In genomic region chr14:61686821-61687341, GRCm38 (mm10) we compare ENCODE assay signal across 8 mouse cellular contexts.
DNase-seq lines count a peak whose midpoint lies in the region; ATAC-seq and TF ChIP-seq lines count a peak whose summit lies in the region.

No protein-coding gene starts in this region.

- TF ChIP-seq CTCF in heart, adult 2 months (IDR thresholded peaks at IDR 0.05): no peak
- no peak for TF ChIP-seq CTCF in lung, postnatal 0 days (IDR thresholded peaks at IDR 0.05)

- peaks cover 7% of the 10 kb centered on the region for H3K27me3 ChIP-seq in heart, adult 2 months (ENCODE audit: control insufficient read depth, insufficient read depth, low read length)
- peaks cover 18% of the 10 kb centered on the region for H3K27me3 ChIP-seq in lung, postnatal 0 days (replicated peaks; ENCODE audit: insufficient read depth, low read length)
- no peaks in the 10 kb centered on the region for H3K27me3 ChIP-seq in splenic B cell, adult 2 months (ENCODE audit: control insufficient read depth, insufficient read depth, low read length, poor library complexity, severe bottlenecking)

- peak overlapping the region; percentile 68 for H3K4me3 ChIP-seq in heart, adult 2 months
- H3K4me3 ChIP-seq in lung, postnatal 0 days (ENCODE audit: low read depth, low read length): peak overlapping the region; percentile 50

- H3K4me2 ChIP-seq in lung, postnatal 0 days (replicated peaks; ENCODE audit: low read depth, low read length): peak overlapping the region; percentile 81

- ATAC-seq in lung, postnatal 0 days: no peak

- H3K27ac ChIP-seq in heart, adult 2 months: peak overlapping the region; percentile 84
- no peak overlapping the region for H3K27ac ChIP-seq in lung, postnatal 0 days (ENCODE audit: low read length)

- peak; percentile 60; the same call in 1 of the 2 replicates for TF ChIP-seq POLR2A in heart, adult 2 months (IDR thresholded peaks at IDR 0.05; ENCODE audit: insufficient read depth, low read depth, low read length)

- WGBS in heart, adult 2 months: under 1% methylated on average over 33 of the region's 33 CpGs
- WGBS in lung, postnatal 0 days: 1% methylated on average over 27 of the region's 33 CpGs

- intact Hi-C loops in heart, adult 2 months (cut with DNase I): loop anchor here (2.0 to 10.0 kb wide), 3 partner anchors 50 to 648 kb away; no protein-coding TSS in a partner anchor

- peak overlapping the region; percentile 83 for H3K9ac ChIP-seq in heart, adult 2 months (ENCODE audit: low read depth, low read length)
- peak overlapping the region; percentile 26; the same call in 1 of the 2 replicates for H3K9ac ChIP-seq in lung, postnatal 0 days (replicated peaks; ENCODE audit: low read depth)

- H3K36me3 ChIP-seq in heart, adult 2 months (ENCODE audit: control insufficient read depth, insufficient read depth, low read length): no peaks in the 10 kb centered on the region
- H3K36me3 ChIP-seq in lung, postnatal 0 days (ENCODE audit: insufficient read depth, low read length): no peaks in the 10 kb centered on the region
- no peaks in the 10 kb centered on the region for H3K36me3 ChIP-seq in splenic B cell, adult 2 months (ENCODE audit: control insufficient read depth, insufficient read depth, low read length, poor library complexity, severe bottlenecking)

- no peak for TF ChIP-seq EP300 in heart, adult 2 months (IDR thresholded peaks at IDR 0.05; ENCODE audit: insufficient read depth, low read depth, low read length)
- TF ChIP-seq EP300 in lung, postnatal 0 days (IDR thresholded peaks at IDR 0.05): no peak

- H3K4me1 ChIP-seq in heart, adult 2 months (ENCODE audit: control insufficient read depth, insufficient read depth, low read length): 0 out of 2 replicates have a peak, but pooled peaks cover 2% of the 10 kb centered on the region
- peaks cover 18% of the 10 kb centered on the region; the same call in 1 of the 2 replicates for H3K4me1 ChIP-seq in lung, postnatal 0 days (ENCODE audit: insufficient read depth, low read depth, low read length)

- no peaks in the 10 kb centered on the region for H3K9me3 ChIP-seq in lung, postnatal 0 days (ENCODE audit: low read length)

- H3K79me2 ChIP-seq in heart, adult 2 months (replicated peaks; ENCODE audit: control insufficient read depth, insufficient read depth, low read length): no peaks in the 10 kb centered on the region

- DNase-seq in right cerebral cortex, postnatal 10 days (ENCODE audit: low spot score in 2 of 2): peak; percentile 42 to 48
- DNase-seq in right cerebral cortex, postnatal 25 days: no peak
- DNase-seq in cerebellum, postnatal 25 days: peak; percentile 38 to 50
- peak; percentile 74 to 75 for DNase-seq in heart, adult 2 months
- DNase-seq in kidney, adult 18-20 months: peak; percentile 68
- DNase-seq in lung, postnatal 0 days (ENCODE audit: low spot score): peak; percentile 46
- DNase-seq in splenic B cell, adult 2 months (ENCODE audit: low read depth, low spot score): peak; percentile 50
- no peak for DNase-seq in layer of hippocampus, adult 9-11 months

Comparison
In these comparisons a context has a peak if more than half of its experiments do, and no peak if none do; other contexts are left out.
1. DNase-seq: peak in right cerebral cortex, postnatal 10 days (2 of 2), cerebellum, postnatal 25 days (2 of 2), heart, adult 2 months (2 of 2), kidney, adult 18-20 months (single experiment), lung, postnatal 0 days (single experiment) and splenic B cell, adult 2 months (single experiment); none in right cerebral cortex, postnatal 25 days (single experiment) and layer of hippocampus, adult 9-11 months (single experiment).